Mouse (Mus musculus) liver, embryonic 14.5 days (tissue): ENCODE measurements around the gene Mrpl36.

ENCODE experiments used
- CTCF ChIP-seq: IDR thresholded peaks from 2 replicates; pipeline ENCODE4 v1.5.1; 2016; ENCODE audit warnings: antibody characterized with exemption, low read depth, control low read depth
- EP300 ChIP-seq: IDR thresholded peaks from 2 replicates; pipeline ENCODE4 v1.6.1; 2016; ENCODE audit warnings: antibody characterized with exemption, low read depth

- TF ChIP-seq CTCF (no peak), EP300 (no peak)
Measured at GRCm38 (mm10) chr13:73299322-73299721, 29.0 kb upstream of the Mrpl36 start.
